Mouse (Mus musculus): ENCODE results near the gene Ppil6. TPM values are rescaled to one million over a fixed set of nuclear protein-coding genes. Genes with fewer than 3 reads are reported as not detected.

The Ppil6 gene
- not detected in 2 replicates for polyA plus RNA-seq (2015; fragmentation: Nextera tagmentation; extraction: Ambion mirVana)

DNA sequence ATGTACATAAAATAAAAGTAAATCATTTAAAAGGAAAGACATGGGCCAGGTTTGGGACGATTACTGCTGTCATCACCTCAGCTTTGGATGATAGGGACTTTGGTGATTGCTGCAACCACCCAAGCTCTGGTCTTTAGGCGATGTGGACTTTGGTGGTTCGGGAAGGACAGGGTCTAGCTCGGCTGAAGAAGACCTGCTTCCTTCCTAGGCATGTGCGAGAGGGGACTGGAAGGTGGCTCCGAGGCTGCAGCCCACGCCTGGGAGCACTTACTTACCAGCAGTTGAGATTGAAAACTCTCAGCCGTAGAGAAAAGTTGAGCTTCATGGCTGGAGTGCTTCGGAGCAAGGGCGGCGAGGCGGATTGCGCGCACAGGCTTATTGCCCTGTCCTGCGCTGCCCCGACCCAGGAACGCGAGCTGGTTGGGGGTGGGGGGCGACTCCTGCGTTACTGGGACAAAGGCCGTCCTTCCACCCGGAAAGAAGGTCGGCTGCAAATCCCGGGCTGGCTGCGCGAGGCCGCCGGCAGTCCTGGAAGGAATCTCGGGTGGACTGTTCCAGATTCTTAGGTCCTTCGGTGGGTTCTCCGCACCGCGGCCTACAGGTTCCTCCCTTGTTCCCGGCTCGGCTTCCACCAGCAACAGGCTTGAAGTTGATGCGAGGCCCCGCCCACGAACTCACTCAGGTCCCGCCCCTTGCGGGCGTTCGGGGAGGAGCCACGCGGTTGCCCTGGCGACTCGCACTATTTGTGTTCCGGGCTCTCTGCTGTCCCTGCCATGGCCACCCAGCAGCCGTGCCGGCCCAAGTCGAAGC, at the start of gene Ppil6, which contains the start of gene Smpd2:
Gene Ppil6 (plus strand): TSS at position 732 of the 810 bp plus-strand sequence.
Gene Smpd2 (minus strand): TSS at position 662 of the 810 bp plus-strand sequence.
- under 1% methylated on average over 50 of the region's 50 CpGs for WGBS (ENCODE audit: insufficient replicate concordance)
- peaks cover 3% of the 10 kb centered on the region for H3K36me3 ChIP-seq (ENCODE audit: control insufficient read depth, insufficient read depth)

GRCm38 (mm10) chr10:41448216-41448615, 42.0 kb upstream of the Ppil6 start:
- Histone ChIP-seq H3K9me3 (replicated peaks; ENCODE audit: control insufficient read depth, low read length) (no peaks in the 10 kb centered on the region), H3K4me2 (ENCODE audit: low read depth, low read length) (no peak overlapping the region), H3K27ac (ENCODE audit: low read length) (no peak overlapping the region), H3K27me3 (ENCODE audit: control insufficient read depth, insufficient read depth, low read depth, low read length) (no peaks in the 10 kb centered on the region), H3K4me1 (ENCODE audit: control insufficient read depth, low read depth, low read length) (peaks cover 15% of the 10 kb centered on the region), H3K4me3 (ENCODE audit: low read depth, low read length) (no peak overlapping the region), H3K36me3 (ENCODE audit: control insufficient read depth, insufficient read depth) (no peaks in the 10 kb centered on the region; the same call in 1 of the 2 replicates), H3K9ac (ENCODE audit: low read depth, low read length) (no peak overlapping the region)
- 5% methylated on average over 1 of the region's 1 CpGs for WGBS (ENCODE audit: insufficient replicate concordance)
- no peak for ATAC-seq (ENCODE audit: low read depth)

More for the DNA sequence above, at the start of gene Ppil6, which contains the start of gene Smpd2:
- Histone ChIP-seq H3K27me3 (ENCODE audit: control insufficient read depth, insufficient read depth, low read depth, low read length) (peaks cover 7% of the 10 kb centered on the region), H3K9ac (ENCODE audit: low read depth, low read length) (peak within 1 kb of the TSS; percentile 65), H3K27ac (ENCODE audit: low read length) (peak within 1 kb of the TSS; percentile 41), H3K4me3 (ENCODE audit: low read depth, low read length) (peak within 1 kb of the TSS; percentile 69), H3K4me2 (ENCODE audit: low read depth, low read length) (peak within 1 kb of the TSS; percentile 99), H3K4me1 (ENCODE audit: control insufficient read depth, low read depth, low read length) (peaks cover 8% of the 10 kb centered on the region), H3K9me3 (replicated peaks; ENCODE audit: control insufficient read depth, low read length) (no peaks in the 10 kb centered on the region)
- peak; percentile 86 for ATAC-seq (ENCODE audit: low read depth)

GRCm38 (mm10) chr10:41449684-41450083, 40.6 kb upstream of the Ppil6 start:
- Histone ChIP-seq H3K4me3 (ENCODE audit: low read depth, low read length) (peak overlapping the region; percentile 94), H3K27me3 (ENCODE audit: control insufficient read depth, insufficient read depth, low read depth, low read length) (no peaks in the 10 kb centered on the region), H3K36me3 (ENCODE audit: control insufficient read depth, insufficient read depth) (no peaks in the 10 kb centered on the region; the same call in 1 of the 2 replicates), H3K27ac (ENCODE audit: low read length) (peak overlapping the region; percentile 89), H3K9ac (ENCODE audit: low read depth, low read length) (peak overlapping the region; percentile 73), H3K9me3 (replicated peaks; ENCODE audit: control insufficient read depth, low read length) (no peaks in the 10 kb centered on the region), H3K4me1 (ENCODE audit: control insufficient read depth, low read depth, low read length) (peaks cover 15% of the 10 kb centered on the region), H3K4me2 (ENCODE audit: low read depth, low read length) (peak overlapping the region; percentile 88)
- 12% methylated on average over 14 of the region's 14 CpGs for WGBS (ENCODE audit: insufficient replicate concordance)
- ATAC-seq (ENCODE audit: low read depth), result peak; percentile 15; the same call in 1 of the 2 replicates

- H3K27ac ChIP-seq (ENCODE audit: low read length), result peak within 1 kb of the TSS; percentile 89
- 0% methylated on average over 49 of the region's 49 CpGs for WGBS (ENCODE audit: insufficient replicate concordance)
- H3K4me2 ChIP-seq (ENCODE audit: low read depth, low read length), result peak within 1 kb of the TSS; percentile 88
- no peaks in the 10 kb centered on the region for H3K9me3 ChIP-seq (replicated peaks; ENCODE audit: control insufficient read depth, low read length)
- no peaks in the 10 kb centered on the region for H3K27me3 ChIP-seq (ENCODE audit: control insufficient read depth, insufficient read depth, low read depth, low read length)
- H3K36me3 ChIP-seq (ENCODE audit: control insufficient read depth, insufficient read depth), result no peaks in the 10 kb centered on the region; the same call in 1 of the 2 replicates
- peak within 1 kb of the TSS; percentile 94 for H3K4me3 ChIP-seq (ENCODE audit: low read depth, low read length)
- H3K4me1 ChIP-seq (ENCODE audit: control insufficient read depth, low read depth, low read length), result peaks cover 15% of the 10 kb centered on the region
- peak; percentile 96 for ATAC-seq (ENCODE audit: low read depth)
- peak within 1 kb of the TSS; percentile 92 for H3K9ac ChIP-seq (ENCODE audit: low read depth, low read length)
Observed at GRCm38 (mm10) chr10:41450137-41450670, 40.0 kb upstream of the Ppil6 start, which contains the start of gene Zbtb24. Gene Zbtb24, plus strand, starts transcription at chr10:41450383.

GRCm38 (mm10) chr10:41450780-41451522, 39.3 kb upstream of the Ppil6 start:
- peak overlapping the region; percentile 92 for H3K9ac ChIP-seq (ENCODE audit: low read depth, low read length)
- no peak for ATAC-seq (ENCODE audit: low read depth)
- no peaks in the 10 kb centered on the region for H3K9me3 ChIP-seq (replicated peaks; ENCODE audit: control insufficient read depth, low read length)
- peak overlapping the region; percentile 94 for H3K4me3 ChIP-seq (ENCODE audit: low read depth, low read length)
- peak overlapping the region; percentile 66 for H3K27ac ChIP-seq (ENCODE audit: low read length)
- no peaks in the 10 kb centered on the region for H3K27me3 ChIP-seq (ENCODE audit: control insufficient read depth, insufficient read depth, low read depth, low read length)
- H3K4me1 ChIP-seq (ENCODE audit: control insufficient read depth, low read depth, low read length), result peaks cover 15% of the 10 kb centered on the region
- no peaks in the 10 kb centered on the region; the same call in 1 of the 2 replicates for H3K36me3 ChIP-seq (ENCODE audit: control insufficient read depth, insufficient read depth)
- H3K4me2 ChIP-seq (ENCODE audit: low read depth, low read length), result peak overlapping the region; percentile 79
- WGBS (ENCODE audit: insufficient replicate concordance), result 45% methylated on average over 18 of the region's 18 CpGs

DNA sequence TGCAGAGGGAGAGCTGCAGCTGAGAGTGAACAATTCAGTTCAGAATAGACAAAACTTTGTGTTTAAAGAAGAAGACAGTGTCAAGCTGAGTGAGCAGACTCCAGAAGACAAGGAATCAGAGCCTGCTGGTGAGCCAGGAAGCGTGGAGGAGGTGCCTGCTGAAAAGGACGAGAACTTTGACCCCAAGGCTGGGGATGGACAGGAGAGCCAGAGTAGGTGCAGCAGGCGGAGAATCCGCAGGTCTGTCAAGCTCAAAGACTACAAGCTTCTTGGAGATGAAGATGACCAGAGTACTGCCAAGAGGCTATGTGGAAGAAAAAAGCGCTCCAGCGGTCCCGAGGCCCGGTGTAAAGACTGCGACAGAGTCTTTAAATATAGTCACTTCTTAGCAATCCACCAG, 38.6 kb upstream of the Ppil6 start:
- WGBS (ENCODE audit: insufficient replicate concordance), result 90% methylated on average over 9 of the region's 9 CpGs
- no peak overlapping the region for H3K27ac ChIP-seq (ENCODE audit: low read length)
- no peaks in the 10 kb centered on the region for H3K9me3 ChIP-seq (replicated peaks; ENCODE audit: control insufficient read depth, low read length)
- no peak overlapping the region for H3K4me3 ChIP-seq (ENCODE audit: low read depth, low read length)
- peaks cover 15% of the 10 kb centered on the region for H3K4me1 ChIP-seq (ENCODE audit: control insufficient read depth, low read depth, low read length)
- H3K27me3 ChIP-seq (ENCODE audit: control insufficient read depth, insufficient read depth, low read depth, low read length), result no peaks in the 10 kb centered on the region
- H3K36me3 ChIP-seq (ENCODE audit: control insufficient read depth, insufficient read depth), result peaks cover 2% of the 10 kb centered on the region
- H3K9ac ChIP-seq (ENCODE audit: low read depth, low read length), result no peak overlapping the region
- H3K4me2 ChIP-seq (ENCODE audit: low read depth, low read length), result no peak overlapping the region
- ATAC-seq (ENCODE audit: low read depth), result no peak

DNA sequence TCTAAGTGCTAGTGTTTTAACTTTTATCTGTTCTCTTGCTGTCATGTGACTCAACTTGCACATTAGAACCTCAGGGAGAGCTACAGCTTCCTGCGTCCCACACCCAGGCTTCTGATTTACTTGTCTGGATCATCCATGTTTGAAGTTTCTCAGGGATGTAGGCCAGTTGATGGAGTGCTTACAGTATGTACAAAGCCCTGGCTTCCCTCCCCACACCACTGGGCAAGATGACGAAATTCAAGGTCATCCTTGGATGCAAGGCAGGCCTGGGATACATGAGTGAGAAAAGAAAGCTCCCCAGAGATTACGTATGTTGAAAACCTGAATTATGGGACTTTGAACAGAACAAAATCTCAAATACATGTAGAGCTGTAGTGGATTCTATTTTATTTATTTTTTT, 37.4 kb upstream of the Ppil6 start:
- no peak for ATAC-seq (ENCODE audit: low read depth)
- Histone ChIP-seq H3K9ac (ENCODE audit: low read depth, low read length) (no peak overlapping the region), H3K36me3 (ENCODE audit: control insufficient read depth, insufficient read depth) (peaks cover 2% of the 10 kb centered on the region), H3K4me1 (ENCODE audit: control insufficient read depth, low read depth, low read length) (peaks cover 15% of the 10 kb centered on the region), H3K27ac (ENCODE audit: low read length) (no peak overlapping the region), H3K9me3 (replicated peaks; ENCODE audit: control insufficient read depth, low read length) (no peaks in the 10 kb centered on the region), H3K4me3 (ENCODE audit: low read depth, low read length) (no peak overlapping the region), H3K27me3 (ENCODE audit: control insufficient read depth, insufficient read depth, low read depth, low read length) (no peaks in the 10 kb centered on the region), H3K4me2 (ENCODE audit: low read depth, low read length) (no peak overlapping the region)
- WGBS (ENCODE audit: insufficient replicate concordance), result 81% methylated on average over 3 of the region's 3 CpGs

DNA sequence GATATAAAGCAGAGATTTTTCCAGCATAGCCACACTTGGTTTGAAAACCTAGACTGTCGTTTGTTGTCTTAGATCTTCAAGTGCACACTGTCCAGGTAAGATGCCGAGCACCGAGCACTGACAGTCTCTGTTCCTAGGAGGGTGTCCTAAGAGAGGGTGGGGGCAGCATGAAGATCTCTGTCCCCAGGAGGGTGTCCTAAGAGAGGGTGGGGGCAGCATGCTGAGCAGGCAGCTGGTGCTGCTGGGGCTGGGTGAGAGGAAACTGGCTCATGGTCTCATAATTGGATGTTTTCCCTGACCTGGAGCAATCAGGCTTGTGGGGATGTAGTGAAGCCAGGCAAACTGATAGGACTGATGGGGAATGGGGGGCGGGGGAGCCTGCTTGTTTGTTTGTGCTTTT, 30.2 kb upstream of the Ppil6 start:
- Histone ChIP-seq H3K9ac (ENCODE audit: low read depth, low read length) (no peak overlapping the region), H3K27ac (ENCODE audit: low read length) (no peak overlapping the region), H3K36me3 (ENCODE audit: control insufficient read depth, insufficient read depth) (peaks cover 7% of the 10 kb centered on the region), H3K9me3 (replicated peaks; ENCODE audit: control insufficient read depth, low read length) (no peaks in the 10 kb centered on the region), H3K4me2 (ENCODE audit: low read depth, low read length) (no peak overlapping the region), H3K4me1 (ENCODE audit: control insufficient read depth, low read depth, low read length) (no peaks in the 10 kb centered on the region), H3K4me3 (ENCODE audit: low read depth, low read length) (no peak overlapping the region), H3K27me3 (ENCODE audit: control insufficient read depth, insufficient read depth, low read depth, low read length) (no peaks in the 10 kb centered on the region)
- no peak for ATAC-seq (ENCODE audit: low read depth)
- WGBS (ENCODE audit: insufficient replicate concordance), result 73% methylated on average over 4 of the region's 4 CpGs
